Mouse (Mus musculus): ENCODE results near the gene Arhgef6.

Gene Arhgef6

DNA sequence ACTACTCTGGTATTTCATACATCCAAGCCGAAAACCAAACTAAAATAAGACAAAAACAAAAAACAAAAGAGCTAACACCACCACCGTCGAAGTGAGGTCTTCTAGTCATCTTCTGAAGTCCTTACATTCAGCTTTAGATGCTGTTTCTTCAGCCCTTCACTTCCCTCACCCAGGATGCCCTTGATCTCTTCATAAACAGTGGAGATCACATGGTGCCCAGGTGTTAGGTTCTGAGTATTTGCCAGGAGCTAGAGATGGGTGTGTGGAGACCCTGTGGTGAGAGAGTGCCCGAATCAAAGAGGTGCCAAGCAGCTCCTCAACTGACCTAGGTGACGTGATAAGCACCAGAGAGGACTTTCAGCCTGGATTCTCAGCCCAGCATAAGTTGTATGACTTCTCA, 149.2 kb downstream of the Arhgef6 start:
- peak; percentile 11 to 53 for DNase-seq

DNA sequence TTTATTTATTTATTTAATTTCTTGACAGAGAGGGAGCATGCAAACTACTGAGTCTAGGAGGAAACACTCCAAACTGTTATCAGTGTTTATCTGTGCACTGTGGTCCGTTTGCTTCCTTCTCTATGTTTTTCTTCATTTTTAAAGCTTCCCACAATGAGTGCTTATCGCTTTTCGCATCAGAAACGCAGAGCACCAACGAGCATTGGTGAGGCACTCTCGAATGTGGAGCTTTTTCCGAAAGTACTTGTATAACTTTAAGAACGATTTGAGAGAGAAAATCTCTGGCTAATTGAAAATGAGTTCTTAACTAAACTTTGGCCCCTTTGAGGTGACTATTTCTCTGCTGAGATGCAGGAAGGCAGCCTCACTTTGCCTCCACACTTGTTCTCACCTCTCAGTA, 151.2 kb downstream of the Arhgef6 start:
- DNase-seq: no peak

DNA sequence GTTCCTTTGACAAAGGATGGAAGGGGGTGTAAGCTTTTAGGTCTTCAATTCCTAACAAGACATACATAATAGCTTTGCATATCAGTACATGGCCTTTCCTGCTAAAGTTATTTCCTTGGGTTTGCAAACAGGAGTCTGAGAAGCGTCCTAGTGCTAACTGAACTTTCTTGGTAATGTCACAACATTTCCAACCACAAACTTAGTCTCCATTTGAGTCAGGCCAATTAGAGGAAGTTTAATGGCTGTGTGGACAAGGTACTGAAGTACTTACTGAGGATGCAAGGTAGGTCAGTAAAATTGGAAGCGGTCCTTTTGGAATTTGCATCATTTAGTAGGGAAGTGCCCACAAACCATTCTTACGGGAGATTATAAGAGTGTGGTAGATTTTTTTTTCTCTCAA, 155.2 kb downstream of the Arhgef6 start:
- DNase-seq: no peak

DNA sequence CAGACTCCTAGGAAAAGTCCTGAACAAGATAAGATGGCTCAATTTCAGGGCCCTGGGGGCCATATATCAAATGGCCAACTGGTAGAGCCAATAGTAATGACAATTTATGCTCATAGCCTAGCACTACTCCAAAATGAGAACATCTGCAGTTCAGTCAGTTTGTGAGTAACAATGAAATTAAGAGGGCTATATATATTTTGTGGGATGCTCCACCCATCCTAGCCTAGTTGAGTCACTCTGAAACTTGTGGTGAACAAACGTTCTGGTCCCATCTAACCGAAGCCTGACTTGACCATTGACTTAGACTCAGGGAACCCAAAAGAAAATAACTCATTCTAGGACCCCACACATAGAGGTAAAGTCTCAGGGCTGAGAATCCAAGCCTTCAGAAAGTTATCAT, 156.1 kb downstream of the Arhgef6 start:
- no peak for DNase-seq
